Mouse (Mus musculus) ES-E14 (cell line): ENCODE results near the gene Nlrc5.

Source experiments
- CHD2 ChIP-seq: IDR thresholded peaks from 2 replicates; pipeline ENCODE4 v1.6.1; 2014; ENCODE audit warnings: mild to moderate bottlenecking, low read depth, low read length, inconsistent platforms
- HCFC1 ChIP-seq: IDR thresholded peaks from 2 replicates; pipeline ENCODE4 v1.6.1; 2012; ENCODE audit warnings: low read length, inconsistent platforms, borderline replicate concordance; ENCODE audit not compliant: insufficient read depth
- MAFK ChIP-seq: IDR thresholded peaks from 2 replicates; pipeline ENCODE4 v1.6.1; 2014; ENCODE audit warnings: mild to moderate bottlenecking, low read depth, low read length, inconsistent platforms; ENCODE audit not compliant: insufficient read depth
- ZC3H11A ChIP-seq: IDR thresholded peaks from 2 replicates; pipeline ENCODE4 v1.6.1; 2012; ENCODE audit warnings: low read depth, mild to moderate bottlenecking, inconsistent platforms, low read length, borderline replicate concordance

DNA sequence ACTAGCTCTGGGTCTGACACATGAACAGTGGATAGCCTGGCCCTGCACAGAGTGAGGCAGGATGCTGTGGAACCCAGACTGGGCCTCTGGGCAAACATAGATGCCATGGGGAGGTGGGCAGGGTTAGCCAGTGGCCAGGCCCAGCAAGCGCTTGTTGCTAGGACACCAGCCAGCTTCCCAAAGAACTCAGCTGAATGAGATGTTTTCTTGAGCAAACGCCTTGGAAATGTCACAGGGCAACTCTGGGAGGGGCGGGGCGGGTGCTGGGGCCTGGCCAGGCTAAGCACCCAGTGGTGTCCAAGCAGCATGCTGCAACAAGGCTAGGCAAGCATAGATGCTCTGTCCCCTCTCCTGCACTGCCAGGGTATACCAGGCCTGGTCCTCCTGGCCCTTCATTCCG is 127.1 kb downstream of the Nlrc5 start:
- no peak for TF ChIP-seq HCFC1
- no peak for TF ChIP-seq MAFK
- TF ChIP-seq ZC3H11A = no peak
- no peak for TF ChIP-seq CHD2
